Mouse (Mus musculus): ENCODE results near the gene Hfm1. TPM values are rescaled to one million over a fixed set of nuclear protein-coding genes. Genes with fewer than 3 reads are reported as not detected.

Gene Hfm1
- polyA plus RNA-seq, 1 experiment from 2014 or later, result 1.6 TPM

DNA sequence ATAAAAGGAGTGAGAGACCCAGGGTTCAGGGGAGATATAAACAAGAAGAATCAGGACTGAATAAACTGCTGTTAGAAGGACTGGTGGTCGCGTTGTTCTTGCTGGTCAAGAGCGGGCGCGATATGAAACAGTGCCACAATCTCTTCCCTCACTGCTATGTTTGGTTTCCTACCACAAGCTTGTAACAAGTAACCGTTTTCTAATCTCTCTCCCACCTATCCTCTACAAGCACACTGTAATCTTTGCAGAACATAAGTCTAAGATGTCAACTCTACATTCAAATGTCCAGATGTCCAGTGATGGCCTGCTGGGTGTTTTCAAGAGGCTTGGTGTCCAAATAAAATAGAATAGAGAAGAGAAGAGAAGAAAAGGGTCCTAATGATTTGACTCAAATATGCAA, 22.6 kb upstream of the Hfm1 start:
- no peak overlapping the region for H3K4me3 ChIP-seq (ENCODE audit: low read length)
- H3K4me1 ChIP-seq (ENCODE audit: insufficient read depth, low read length), result no peaks in the 10 kb centered on the region
- H3K27ac ChIP-seq (ENCODE audit: low read length), result no peak overlapping the region
- 81% methylated on average over 6 of the region's 6 CpGs for WGBS
- H3K36me3 ChIP-seq (ENCODE audit: insufficient read depth, low read length), result no peaks in the 10 kb centered on the region
- H3K27me3 ChIP-seq (ENCODE audit: insufficient read depth, low read length), result no peaks in the 10 kb centered on the region
- no peak overlapping the region for H3K9ac ChIP-seq (replicated peaks; ENCODE audit: low read length)
- ATAC-seq (ENCODE audit: low FRiP score, low TSS enrichment), result no peak
- peaks cover under 1% of the 10 kb centered on the region; the same call in 1 of the 2 replicates for H3K9me3 ChIP-seq (ENCODE audit: low read length)
- no peak overlapping the region for H3K4me2 ChIP-seq (replicated peaks; ENCODE audit: low read depth, low read length)

- no peak overlapping the region for H3K9ac ChIP-seq (replicated peaks; ENCODE audit: low read length)
- H3K27me3 ChIP-seq (ENCODE audit: insufficient read depth, low read length), result no peaks in the 10 kb centered on the region
- H3K27ac ChIP-seq (ENCODE audit: low read length), result no peak overlapping the region
- H3K4me1 ChIP-seq (ENCODE audit: insufficient read depth, low read length), result no peaks in the 10 kb centered on the region
- no peak overlapping the region for H3K4me3 ChIP-seq (ENCODE audit: low read length)
- WGBS, result 79% methylated on average over 4 of the region's 4 CpGs
- ATAC-seq (ENCODE audit: low FRiP score, low TSS enrichment), result no peak
- H3K9me3 ChIP-seq (ENCODE audit: low read length), result no peaks in the 10 kb centered on the region
- no peak overlapping the region for H3K4me2 ChIP-seq (replicated peaks; ENCODE audit: low read depth, low read length)
- H3K36me3 ChIP-seq (ENCODE audit: insufficient read depth, low read length), result no peaks in the 10 kb centered on the region
Measured at GRCm38 (mm10) chr5:106946342-106946741, 20.2 kb upstream of the Hfm1 start.

GRCm38 (mm10) chr5:106927996-106928395, 1.9 kb upstream of the Hfm1 start:
- 74% methylated on average over 4 of the region's 4 CpGs for WGBS
- peaks cover 6% of the 10 kb centered on the region; the same call in 1 of the 2 replicates for H3K4me1 ChIP-seq (ENCODE audit: insufficient read depth, low read length)
- no peak overlapping the region for H3K4me2 ChIP-seq (replicated peaks; ENCODE audit: low read depth, low read length)
- no peak overlapping the region for H3K27ac ChIP-seq (ENCODE audit: low read length)
- no peaks in the 10 kb centered on the region for H3K9me3 ChIP-seq (ENCODE audit: low read length)
- ATAC-seq (ENCODE audit: low FRiP score, low TSS enrichment), result no peak
- H3K36me3 ChIP-seq (ENCODE audit: insufficient read depth, low read length), result no peaks in the 10 kb centered on the region
- no peak overlapping the region for H3K4me3 ChIP-seq (ENCODE audit: low read length)
- no peak overlapping the region for H3K9ac ChIP-seq (replicated peaks; ENCODE audit: low read length)
- H3K27me3 ChIP-seq (ENCODE audit: insufficient read depth, low read length), result no peaks in the 10 kb centered on the region

GRCm38 (mm10) chr5:106926369-106926686, 207 bp upstream of the Hfm1 start:
- ATAC-seq (ENCODE audit: low FRiP score, low TSS enrichment), result no peak
- WGBS, result 32% methylated on average over 4 of the region's 4 CpGs
- H3K4me3 ChIP-seq (ENCODE audit: low read length), result peak overlapping the region; percentile 65
- H3K4me2 ChIP-seq (replicated peaks; ENCODE audit: low read depth, low read length), result peak overlapping the region; percentile 95
- no peaks in the 10 kb centered on the region for H3K36me3 ChIP-seq (ENCODE audit: insufficient read depth, low read length)
- H3K9ac ChIP-seq (replicated peaks; ENCODE audit: low read length), result peak overlapping the region; percentile 78
- H3K4me1 ChIP-seq (ENCODE audit: insufficient read depth, low read length), result peaks cover 6% of the 10 kb centered on the region; the same call in 1 of the 2 replicates
- H3K27ac ChIP-seq (ENCODE audit: low read length), result no peak overlapping the region
- H3K27me3 ChIP-seq (ENCODE audit: insufficient read depth, low read length), result no peaks in the 10 kb centered on the region
- H3K9me3 ChIP-seq (ENCODE audit: low read length), result no peaks in the 10 kb centered on the region

- Histone ChIP-seq H3K4me2 (replicated peaks; ENCODE audit: low read depth, low read length) (no peak overlapping the region), H3K27ac (ENCODE audit: low read length) (no peak overlapping the region), H3K9ac (replicated peaks; ENCODE audit: low read length) (no peak overlapping the region), H3K36me3 (ENCODE audit: insufficient read depth, low read length) (no peaks in the 10 kb centered on the region), H3K4me3 (ENCODE audit: low read length) (no peak overlapping the region), H3K4me1 (ENCODE audit: insufficient read depth, low read length) (no peaks in the 10 kb centered on the region), H3K27me3 (ENCODE audit: insufficient read depth, low read length) (no peaks in the 10 kb centered on the region), H3K9me3 (ENCODE audit: low read length) (no peaks in the 10 kb centered on the region)
- no peak for ATAC-seq (ENCODE audit: low FRiP score, low TSS enrichment)
Measured at GRCm38 (mm10) chr5:106919315-106919714, 6.8 kb downstream of the Hfm1 start.

DNA sequence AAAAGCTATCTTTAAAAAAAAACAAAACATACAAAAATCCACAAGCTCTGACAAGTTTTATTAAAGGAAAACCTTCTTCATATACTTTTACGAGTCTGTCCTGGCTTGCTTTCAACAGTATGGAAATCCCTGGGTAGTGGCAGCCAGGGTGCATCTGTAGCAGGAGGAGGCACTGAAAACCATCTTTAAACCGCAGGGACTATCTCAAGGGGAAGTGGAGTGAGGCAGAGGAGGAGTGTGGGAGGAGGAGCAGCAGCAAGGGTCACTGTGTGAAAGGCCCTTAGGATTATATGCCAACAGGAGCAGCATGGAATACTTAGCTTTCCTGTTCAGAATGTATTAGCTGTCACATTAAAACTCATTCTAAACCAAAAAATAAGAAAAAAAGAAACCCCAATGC, 29.2 kb downstream of the Hfm1 start:
- H3K36me3 ChIP-seq (ENCODE audit: insufficient read depth, low read length), result no peaks in the 10 kb centered on the region
- no peaks in the 10 kb centered on the region for H3K9me3 ChIP-seq (ENCODE audit: low read length)
- no peak for ATAC-seq (ENCODE audit: low FRiP score, low TSS enrichment)
- H3K4me2 ChIP-seq (replicated peaks; ENCODE audit: low read depth, low read length), result no peak overlapping the region
- H3K27me3 ChIP-seq (ENCODE audit: insufficient read depth, low read length), result no peaks in the 10 kb centered on the region
- no peak overlapping the region for H3K27ac ChIP-seq (ENCODE audit: low read length)
- 47% methylated on average over 2 of the region's 2 CpGs for WGBS
- no peaks in the 10 kb centered on the region for H3K4me1 ChIP-seq (ENCODE audit: insufficient read depth, low read length)
- H3K9ac ChIP-seq (replicated peaks; ENCODE audit: low read length), result no peak overlapping the region
- no peak overlapping the region for H3K4me3 ChIP-seq (ENCODE audit: low read length)

- H3K9me3 ChIP-seq (ENCODE audit: low read length), result no peaks in the 10 kb centered on the region
- H3K9ac ChIP-seq (replicated peaks; ENCODE audit: low read length), result no peak overlapping the region
- no peaks in the 10 kb centered on the region for H3K4me1 ChIP-seq (ENCODE audit: insufficient read depth, low read length)
- no peak overlapping the region for H3K27ac ChIP-seq (ENCODE audit: low read length)
- H3K27me3 ChIP-seq (ENCODE audit: insufficient read depth, low read length), result no peaks in the 10 kb centered on the region
- no peak overlapping the region for H3K4me2 ChIP-seq (replicated peaks; ENCODE audit: low read depth, low read length)
- WGBS, result 36% methylated on average over 5 of the region's 5 CpGs
- no peak overlapping the region for H3K4me3 ChIP-seq (ENCODE audit: low read length)
- no peak for ATAC-seq (ENCODE audit: low FRiP score, low TSS enrichment)
- no peaks in the 10 kb centered on the region for H3K36me3 ChIP-seq (ENCODE audit: insufficient read depth, low read length)
Measured at GRCm38 (mm10) chr5:106891773-106892172, 34.3 kb downstream of the Hfm1 start.

DNA sequence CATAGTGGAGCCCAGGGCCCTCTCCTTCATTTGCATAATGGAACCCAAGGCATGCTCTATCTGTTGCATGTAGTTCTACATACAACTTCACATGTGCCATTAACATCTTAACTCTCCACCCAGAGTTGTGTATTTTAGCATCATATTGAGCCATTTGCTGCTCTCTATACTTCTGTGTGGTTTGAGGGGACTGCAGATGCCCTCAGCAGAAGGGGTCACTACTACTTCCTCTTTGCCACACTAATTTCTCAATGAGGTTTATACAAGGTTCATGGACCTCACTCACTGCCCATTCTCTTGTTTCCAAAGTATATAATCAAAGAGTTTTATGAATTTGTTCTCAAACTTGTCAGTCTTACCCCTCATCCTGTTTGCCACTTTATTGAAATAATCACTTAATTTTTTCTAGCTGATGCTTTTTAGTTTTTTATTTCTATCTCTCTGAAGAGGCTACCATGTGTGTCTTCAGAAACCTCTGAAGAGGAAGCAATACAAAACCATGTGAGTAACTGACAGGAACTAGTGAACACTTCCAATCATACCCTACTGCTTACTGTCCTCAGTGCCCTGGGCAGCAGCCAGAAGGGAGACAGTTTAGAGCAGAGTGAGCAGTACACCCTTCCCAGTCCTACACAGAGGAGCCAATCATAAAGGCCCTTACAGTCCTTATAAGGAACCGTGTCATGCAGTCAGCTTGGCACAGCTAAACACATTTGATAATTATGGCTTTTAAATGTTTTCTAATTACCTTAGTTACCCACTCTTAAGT, 38.6 kb downstream of the Hfm1 start:
- Histone ChIP-seq H3K4me3 (ENCODE audit: low read length) (no peak overlapping the region), H3K9me3 (ENCODE audit: low read length) (no peaks in the 10 kb centered on the region), H3K4me1 (ENCODE audit: insufficient read depth, low read length) (no peaks in the 10 kb centered on the region), H3K4me2 (replicated peaks; ENCODE audit: low read depth, low read length) (no peak overlapping the region), H3K27ac (ENCODE audit: low read length) (no peak overlapping the region), H3K36me3 (ENCODE audit: insufficient read depth, low read length) (no peaks in the 10 kb centered on the region), H3K9ac (replicated peaks; ENCODE audit: low read length) (no peak overlapping the region), H3K27me3 (ENCODE audit: insufficient read depth, low read length) (no peaks in the 10 kb centered on the region)
- WGBS, result 63% methylated on average over 1 of the region's 1 CpGs
- no peak for ATAC-seq (ENCODE audit: low FRiP score, low TSS enrichment)

GRCm38 (mm10) chr5:106885517-106885916, 40.6 kb downstream of the Hfm1 start:
- 88% methylated on average over 4 of the region's 4 CpGs for WGBS
- no peaks in the 10 kb centered on the region for H3K9me3 ChIP-seq (ENCODE audit: low read length)
- no peak for ATAC-seq (ENCODE audit: low FRiP score, low TSS enrichment)
- H3K36me3 ChIP-seq (ENCODE audit: insufficient read depth, low read length), result no peaks in the 10 kb centered on the region
- no peaks in the 10 kb centered on the region for H3K27me3 ChIP-seq (ENCODE audit: insufficient read depth, low read length)
- no peak overlapping the region for H3K9ac ChIP-seq (replicated peaks; ENCODE audit: low read length)
- H3K4me3 ChIP-seq (ENCODE audit: low read length), result no peak overlapping the region
- H3K4me1 ChIP-seq (ENCODE audit: insufficient read depth, low read length), result no peaks in the 10 kb centered on the region
- H3K4me2 ChIP-seq (replicated peaks; ENCODE audit: low read depth, low read length), result no peak overlapping the region
- no peak overlapping the region for H3K27ac ChIP-seq (ENCODE audit: low read length)

DNA sequence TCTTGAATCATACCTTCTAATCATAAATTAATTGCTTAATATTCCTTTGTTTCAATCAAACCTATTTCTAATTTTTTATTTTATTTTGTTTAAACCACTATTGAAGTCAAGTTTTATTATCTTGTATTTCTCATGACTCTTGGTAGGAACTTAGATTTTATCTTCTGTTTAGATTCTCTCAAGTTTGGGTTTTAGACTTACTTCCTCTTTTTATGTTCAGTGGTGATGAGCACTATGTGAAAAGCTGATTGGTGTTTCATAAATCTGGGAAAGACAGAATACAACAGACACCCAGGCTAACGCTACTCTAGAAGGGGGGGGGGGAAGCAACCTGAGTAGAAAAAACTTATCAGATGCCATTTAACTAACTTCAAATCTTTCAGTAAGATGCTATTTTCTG, 49.7 kb downstream of the Hfm1 start:
- Histone ChIP-seq H3K36me3 (ENCODE audit: insufficient read depth, low read length) (no peaks in the 10 kb centered on the region), H3K4me3 (ENCODE audit: low read length) (no peak overlapping the region), H3K9me3 (ENCODE audit: low read length) (no peaks in the 10 kb centered on the region), H3K4me2 (replicated peaks; ENCODE audit: low read depth, low read length) (no peak overlapping the region), H3K4me1 (ENCODE audit: insufficient read depth, low read length) (no peaks in the 10 kb centered on the region), H3K27ac (ENCODE audit: low read length) (no peak overlapping the region), H3K27me3 (ENCODE audit: insufficient read depth, low read length) (no peaks in the 10 kb centered on the region), H3K9ac (replicated peaks; ENCODE audit: low read length) (no peak overlapping the region)
- no peak for ATAC-seq (ENCODE audit: low FRiP score, low TSS enrichment)
- WGBS, result 76% methylated on average over 1 of the region's 1 CpGs

All from kidney, embryonic 16.5 days (tissue).